Mouse (Mus musculus): ENCODE data around the gene Jmjd4. TPM values are rescaled to one million over a fixed set of nuclear protein-coding genes. Genes with fewer than 3 reads are reported as not detected.

Jmjd4 gene
- polyA plus RNA-seq (2012; rRNA removed), result 15.7 and 16.1 TPM in 2 replicates

GRCm38 (mm10) chr11:59449741-59450229, at the start of gene Jmjd4:
TSS of gene Jmjd4 (plus strand) at chr11:59450045.
- Histone ChIP-seq H3K4me1 (ENCODE audit: control insufficient read depth, insufficient read depth, low read length) (peaks cover 9% of the 10 kb centered on the region), H3K27ac (ENCODE audit: insufficient read depth, low read length) (peak within 1 kb of the TSS; percentile 94), H3K4me3 (ENCODE audit: insufficient read depth, low read length) (peak within 1 kb of the TSS; percentile 98)
- TF ChIP-seq POLR2A (IDR thresholded peaks at IDR 0.05; ENCODE audit: extremely low read depth, insufficient read depth, low read length), result peak; percentile 92
- no peak for TF ChIP-seq CTCF (IDR thresholded peaks at IDR 0.05; ENCODE audit: extremely low read depth, insufficient read depth, low read length)

- Histone ChIP-seq H3K4me3 (ENCODE audit: insufficient read depth, low read length) (no peak overlapping the region), H3K4me1 (ENCODE audit: control insufficient read depth, insufficient read depth, low read length) (no peaks in the 10 kb centered on the region), H3K27ac (ENCODE audit: insufficient read depth, low read length) (no peak overlapping the region)
- TF ChIP-seq POLR2A (IDR thresholded peaks at IDR 0.05; ENCODE audit: extremely low read depth, insufficient read depth, low read length) (no peak), CTCF (IDR thresholded peaks at IDR 0.05; ENCODE audit: extremely low read depth, insufficient read depth, low read length) (no peak)
Observed at GRCm38 (mm10) chr11:59400876-59401275, 49.0 kb upstream of the Jmjd4 start.

- Histone ChIP-seq H3K4me3 (ENCODE audit: insufficient read depth, low read length) (no peak overlapping the region), H3K27ac (ENCODE audit: insufficient read depth, low read length) (no peak overlapping the region), H3K4me1 (ENCODE audit: control insufficient read depth, insufficient read depth, low read length) (peaks cover 2% of the 10 kb centered on the region; the same call in 1 of the 2 replicates)
- no peak for TF ChIP-seq POLR2A (IDR thresholded peaks at IDR 0.05; ENCODE audit: extremely low read depth, insufficient read depth, low read length)
- no peak for TF ChIP-seq CTCF (IDR thresholded peaks at IDR 0.05; ENCODE audit: extremely low read depth, insufficient read depth, low read length)
Observed at GRCm38 (mm10) chr11:59405761-59406160, 44.1 kb upstream of the Jmjd4 start.

DNA sequence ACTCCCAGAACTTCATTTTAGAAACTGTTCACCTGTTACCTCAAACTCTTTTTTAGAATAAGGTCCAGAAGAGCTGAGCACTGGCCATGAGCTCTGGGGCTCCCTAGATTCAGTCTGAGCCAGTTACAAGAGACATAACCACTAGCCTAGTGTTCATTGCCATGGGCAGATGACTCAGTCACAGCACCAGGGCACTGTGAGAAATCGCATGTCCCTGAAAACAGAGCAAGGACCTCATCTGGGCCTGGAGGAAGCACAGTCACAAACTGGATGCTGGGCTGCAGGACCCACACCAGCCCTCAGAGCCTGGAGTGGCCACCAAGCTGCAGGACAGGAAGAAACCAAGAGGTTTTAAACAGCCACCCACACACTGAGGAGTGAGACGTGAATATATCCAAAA, 39.0 kb upstream of the Jmjd4 start:
- no peak for TF ChIP-seq POLR2A (IDR thresholded peaks at IDR 0.05; ENCODE audit: extremely low read depth, insufficient read depth, low read length)
- no peak for TF ChIP-seq CTCF (IDR thresholded peaks at IDR 0.05; ENCODE audit: extremely low read depth, insufficient read depth, low read length)
- no peak overlapping the region for H3K27ac ChIP-seq (ENCODE audit: insufficient read depth, low read length)
- peaks cover 15% of the 10 kb centered on the region for H3K4me1 ChIP-seq (ENCODE audit: control insufficient read depth, insufficient read depth, low read length)
- no peak overlapping the region for H3K4me3 ChIP-seq (ENCODE audit: insufficient read depth, low read length)

- H3K4me3 ChIP-seq (ENCODE audit: insufficient read depth, low read length), result no peak overlapping the region
- TF ChIP-seq POLR2A (IDR thresholded peaks at IDR 0.05; ENCODE audit: extremely low read depth, insufficient read depth, low read length) (no peak), CTCF (IDR thresholded peaks at IDR 0.05; ENCODE audit: extremely low read depth, insufficient read depth, low read length) (no peak)
- no peak overlapping the region for H3K27ac ChIP-seq (ENCODE audit: insufficient read depth, low read length)
- H3K4me1 ChIP-seq (ENCODE audit: control insufficient read depth, insufficient read depth, low read length), result peaks cover 15% of the 10 kb centered on the region
Observed at GRCm38 (mm10) chr11:59412058-59412457, 37.8 kb upstream of the Jmjd4 start.

- H3K27ac ChIP-seq (ENCODE audit: insufficient read depth, low read length), result 0 out of 2 replicates have a peak overlapping the region, but pooled peaks have one; percentile 33
- peaks cover 15% of the 10 kb centered on the region for H3K4me1 ChIP-seq (ENCODE audit: control insufficient read depth, insufficient read depth, low read length)
- no peak for TF ChIP-seq POLR2A (IDR thresholded peaks at IDR 0.05; ENCODE audit: extremely low read depth, insufficient read depth, low read length)
- H3K4me3 ChIP-seq (ENCODE audit: insufficient read depth, low read length), result no peak overlapping the region
Observed at GRCm38 (mm10) chr11:59412999-59413863, 36.6 kb upstream of the Jmjd4 start.

GRCm38 (mm10) chr11:59418708-59419107, 31.1 kb upstream of the Jmjd4 start:
- TF ChIP-seq POLR2A (IDR thresholded peaks at IDR 0.05; ENCODE audit: extremely low read depth, insufficient read depth, low read length) (no peak), CTCF (IDR thresholded peaks at IDR 0.05; ENCODE audit: extremely low read depth, insufficient read depth, low read length) (no peak)
- H3K4me1 ChIP-seq (ENCODE audit: control insufficient read depth, insufficient read depth, low read length), result peaks cover 4% of the 10 kb centered on the region
- H3K4me3 ChIP-seq (ENCODE audit: insufficient read depth, low read length), result no peak overlapping the region
- no peak overlapping the region for H3K27ac ChIP-seq (ENCODE audit: insufficient read depth, low read length)

DNA sequence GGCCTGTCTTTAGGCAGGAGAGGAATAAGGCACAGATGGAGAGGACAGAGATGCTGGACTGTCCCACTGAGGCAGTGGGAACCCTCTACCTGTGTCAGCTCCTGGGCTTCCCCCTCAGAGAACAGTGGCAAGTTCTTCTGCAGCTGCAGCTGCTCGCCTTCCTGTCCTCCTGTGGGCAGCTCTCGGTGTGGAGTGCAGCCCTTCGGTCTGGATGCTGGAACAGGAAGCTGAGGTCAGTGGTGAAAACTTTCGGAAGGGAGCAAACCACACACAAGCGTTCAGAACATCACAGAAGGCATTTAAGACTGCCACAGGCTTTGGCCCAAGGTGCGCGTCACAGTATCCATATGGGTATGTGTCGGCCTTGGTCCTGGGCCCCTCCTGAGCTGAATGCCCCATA, 28.4 kb upstream of the Jmjd4 start:
- TF ChIP-seq CTCF (IDR thresholded peaks at IDR 0.05; ENCODE audit: extremely low read depth, insufficient read depth, low read length) (no peak), POLR2A (IDR thresholded peaks at IDR 0.05; ENCODE audit: extremely low read depth, insufficient read depth, low read length) (no peak)
- no peaks in the 10 kb centered on the region; the same call in 1 of the 2 replicates for H3K4me1 ChIP-seq (ENCODE audit: control insufficient read depth, insufficient read depth, low read length)

DNA sequence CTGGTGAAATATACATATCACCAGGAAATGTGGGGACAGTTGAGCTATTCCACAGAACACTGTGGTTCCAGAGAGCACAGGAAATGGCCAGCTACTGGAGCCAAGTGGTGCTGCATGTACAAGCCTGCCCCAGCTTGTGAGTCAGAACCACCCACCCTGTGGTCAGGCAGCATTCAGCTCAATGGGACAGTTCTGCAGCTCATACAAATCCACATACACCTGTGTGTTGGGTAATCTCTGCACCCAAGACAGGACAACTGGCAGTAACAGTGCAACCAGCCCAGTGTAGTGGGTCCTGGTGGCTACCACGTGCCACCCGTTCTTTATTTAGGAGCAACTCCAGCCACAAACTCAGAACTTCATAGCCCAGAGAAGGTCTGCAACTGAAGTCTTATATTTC, 27.9 kb upstream of the Jmjd4 start:
- H3K4me3 ChIP-seq (ENCODE audit: insufficient read depth, low read length), result no peak overlapping the region
- TF ChIP-seq CTCF (IDR thresholded peaks at IDR 0.05; ENCODE audit: extremely low read depth, insufficient read depth, low read length), result no peak
- no peak for TF ChIP-seq POLR2A (IDR thresholded peaks at IDR 0.05; ENCODE audit: extremely low read depth, insufficient read depth, low read length)
- H3K4me1 ChIP-seq (ENCODE audit: control insufficient read depth, insufficient read depth, low read length), result no peaks in the 10 kb centered on the region; the same call in 1 of the 2 replicates
- H3K27ac ChIP-seq (ENCODE audit: insufficient read depth, low read length), result no peak overlapping the region

More for the DNA sequence above, 28.4 kb upstream of the Jmjd4 start:
- Histone ChIP-seq H3K4me3 (ENCODE audit: insufficient read depth, low read length) (no peak overlapping the region), H3K27ac (ENCODE audit: insufficient read depth, low read length) (no peak overlapping the region)

Measured in cortical plate, adult 2 months (tissue).